Mouse (Mus musculus): ENCODE data around the gene Col28a1. TPM values are rescaled to one million over a fixed set of nuclear protein-coding genes. Genes with fewer than 3 reads are reported as not detected.

Col28a1 gene
- polyA plus RNA-seq (2015; fragmentation: Nextera tagmentation; extraction: Ambion mirVana): 1.2 and 1.4 TPM in 2 replicates

DNA sequence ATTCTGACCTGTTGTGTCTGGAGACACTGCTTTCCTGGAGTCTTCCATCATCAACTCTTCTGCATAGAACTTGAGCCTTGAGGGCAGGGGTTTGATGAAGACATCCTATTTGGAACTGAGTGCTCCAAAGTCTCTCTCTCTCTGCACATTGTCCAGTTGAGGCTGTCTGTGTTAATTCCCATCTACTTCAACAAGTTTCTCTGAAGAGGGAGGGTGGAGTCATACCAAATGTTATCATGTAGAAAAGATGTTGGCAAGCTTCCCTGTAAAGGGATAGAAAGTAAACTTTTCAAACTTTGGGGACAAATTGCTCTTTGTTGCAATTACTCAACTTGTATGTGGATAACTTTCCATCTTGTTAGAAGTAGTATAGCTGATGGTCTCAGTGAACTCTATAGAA is at the start of gene Col28a1:
TSS of gene Col28a1 (minus strand) at position 101 of the 400 bp plus-strand sequence.
- Histone ChIP-seq H3K4me3 (ENCODE audit: low read depth, low read length) (no peak within 1 kb of the TSS), H3K4me1 (replicated peaks; ENCODE audit: control insufficient read depth, insufficient read depth) (no peaks in the 10 kb centered on the region), H3K9ac (ENCODE audit: low read length) (no peak within 1 kb of the TSS), H3K36me3 (ENCODE audit: control insufficient read depth, insufficient read depth, low read length) (no peaks in the 10 kb centered on the region), H3K9me3 (ENCODE audit: control insufficient read depth, low read length) (no peaks in the 10 kb centered on the region), H3K4me2 (replicated peaks; ENCODE audit: low read depth) (no peak within 1 kb of the TSS), H3K27me3 (ENCODE audit: control insufficient read depth, insufficient read depth, low read length) (no peaks in the 10 kb centered on the region), H3K27ac (replicated peaks) (no peak within 1 kb of the TSS)
- TF ChIP-seq CTCF (IDR thresholded peaks at IDR 0.05; ENCODE audit: low read depth): no peak
- TF ChIP-seq EP300 (optimal IDR thresholded peaks at IDR 0.05): no peak
- ATAC-seq (ENCODE audit: low FRiP score, low TSS enrichment): no peak
- no peak for DNase-seq (ENCODE audit: low spot score)

DNA sequence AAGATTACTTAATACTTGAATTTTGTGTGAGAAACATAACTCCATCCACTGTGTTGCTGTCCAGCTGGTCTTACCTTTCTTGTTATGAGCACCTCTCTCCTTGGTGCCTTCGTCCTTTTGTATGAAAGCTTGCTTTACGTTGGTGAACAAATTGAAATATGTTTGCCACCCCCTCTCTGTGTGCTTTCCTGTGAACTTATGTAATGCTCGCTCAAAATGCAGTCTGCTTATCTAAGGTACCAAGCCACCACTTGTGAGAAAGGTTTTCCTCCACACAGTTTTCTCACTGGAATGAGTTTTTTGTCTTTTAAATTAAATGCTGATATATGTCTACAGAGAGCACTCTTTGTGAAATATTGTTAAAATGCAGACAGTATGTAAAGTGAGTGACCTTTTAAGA is 36.2 kb upstream of the Col28a1 start:
- no peaks in the 10 kb centered on the region for H3K27me3 ChIP-seq (ENCODE audit: control insufficient read depth, insufficient read depth, low read length)
- no peak overlapping the region for H3K9ac ChIP-seq (ENCODE audit: low read length)
- TF ChIP-seq CTCF (IDR thresholded peaks at IDR 0.05; ENCODE audit: low read depth): no peak
- TF ChIP-seq EP300 (optimal IDR thresholded peaks at IDR 0.05): no peak
- H3K4me3 ChIP-seq (ENCODE audit: low read depth, low read length): no peak overlapping the region
- no peak overlapping the region for H3K4me2 ChIP-seq (replicated peaks; ENCODE audit: low read depth)
- DNase-seq (ENCODE audit: low spot score): no peak
- 82% methylated on average over 3 of the region's 3 CpGs for WGBS
- no peaks in the 10 kb centered on the region for H3K4me1 ChIP-seq (replicated peaks; ENCODE audit: control insufficient read depth, insufficient read depth)
- H3K27ac ChIP-seq (replicated peaks): no peak overlapping the region
- H3K36me3 ChIP-seq (ENCODE audit: control insufficient read depth, insufficient read depth, low read length): peaks cover 5% of the 10 kb centered on the region
- ATAC-seq (ENCODE audit: low FRiP score, low TSS enrichment): no peak
- no peaks in the 10 kb centered on the region for H3K9me3 ChIP-seq (ENCODE audit: control insufficient read depth, low read length)

DNA sequence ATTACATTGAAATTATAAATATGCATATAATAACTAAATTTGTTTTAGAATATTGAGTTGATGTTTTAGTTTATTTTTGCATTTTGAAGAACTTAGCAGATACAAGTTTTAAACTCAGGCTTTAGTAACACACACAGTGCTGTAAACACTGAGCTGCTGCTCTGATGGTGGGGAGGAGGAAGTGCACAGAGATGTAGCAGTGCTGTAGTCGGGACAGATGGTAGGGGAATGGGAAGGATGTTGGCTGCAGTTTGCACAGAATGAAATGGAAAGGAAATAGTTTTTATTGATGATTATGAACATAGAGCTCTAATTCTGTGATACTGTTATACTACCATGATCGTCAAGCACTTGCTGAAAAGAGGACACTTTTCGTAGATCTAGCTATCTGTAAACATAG is 34.6 kb upstream of the Col28a1 start:
- DNase-seq (ENCODE audit: low spot score) (no peak), ATAC-seq (ENCODE audit: low FRiP score, low TSS enrichment) (no peak)
- H3K36me3 ChIP-seq (ENCODE audit: control insufficient read depth, insufficient read depth, low read length): peaks cover 3% of the 10 kb centered on the region
- H3K4me3 ChIP-seq (ENCODE audit: low read depth, low read length): no peak overlapping the region
- no peaks in the 10 kb centered on the region for H3K27me3 ChIP-seq (ENCODE audit: control insufficient read depth, insufficient read depth, low read length)
- no peak overlapping the region for H3K4me2 ChIP-seq (replicated peaks; ENCODE audit: low read depth)
- H3K27ac ChIP-seq (replicated peaks): no peak overlapping the region
- TF ChIP-seq CTCF (IDR thresholded peaks at IDR 0.05; ENCODE audit: low read depth) (no peak), EP300 (optimal IDR thresholded peaks at IDR 0.05) (no peak)
- 78% methylated on average over 3 of the region's 3 CpGs for WGBS
- H3K9ac ChIP-seq (ENCODE audit: low read length): no peak overlapping the region
- H3K9me3 ChIP-seq (ENCODE audit: control insufficient read depth, low read length): no peaks in the 10 kb centered on the region
- no peaks in the 10 kb centered on the region for H3K4me1 ChIP-seq (replicated peaks; ENCODE audit: control insufficient read depth, insufficient read depth)

DNA sequence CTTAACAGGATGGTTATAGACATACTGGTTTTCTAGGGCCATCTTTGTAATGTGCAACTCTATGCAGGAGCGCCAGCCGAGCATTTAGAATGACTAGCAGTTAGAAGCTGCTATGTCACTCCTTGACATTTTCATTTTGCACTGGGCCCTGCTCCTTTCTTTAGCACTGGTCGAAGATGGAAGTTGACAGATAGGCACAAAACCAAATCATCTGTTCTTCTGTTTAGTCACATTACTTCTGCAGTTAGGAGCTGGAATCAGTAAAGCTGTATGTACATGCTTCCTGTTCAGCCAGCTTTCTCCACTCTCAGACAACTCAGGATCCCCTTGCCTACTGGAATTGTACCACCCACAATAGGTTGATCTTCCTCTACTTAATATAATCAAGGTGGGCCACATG is 18.2 kb upstream of the Col28a1 start:
- Histone ChIP-seq H3K27me3 (ENCODE audit: control insufficient read depth, insufficient read depth, low read length) (no peaks in the 10 kb centered on the region), H3K4me1 (replicated peaks; ENCODE audit: control insufficient read depth, insufficient read depth) (no peaks in the 10 kb centered on the region), H3K9me3 (ENCODE audit: control insufficient read depth, low read length) (no peaks in the 10 kb centered on the region), H3K4me3 (ENCODE audit: low read depth, low read length) (no peak overlapping the region), H3K9ac (ENCODE audit: low read length) (no peak overlapping the region), H3K4me2 (replicated peaks; ENCODE audit: low read depth) (no peak overlapping the region), H3K27ac (replicated peaks) (no peak overlapping the region), H3K36me3 (ENCODE audit: control insufficient read depth, insufficient read depth, low read length) (no peaks in the 10 kb centered on the region)
- 93% methylated on average over 3 of the region's 3 CpGs for WGBS
- TF ChIP-seq EP300 (optimal IDR thresholded peaks at IDR 0.05) (no peak), CTCF (IDR thresholded peaks at IDR 0.05; ENCODE audit: low read depth) (no peak)
- DNase-seq (ENCODE audit: low spot score) (no peak), ATAC-seq (ENCODE audit: low FRiP score, low TSS enrichment) (no peak)

DNA sequence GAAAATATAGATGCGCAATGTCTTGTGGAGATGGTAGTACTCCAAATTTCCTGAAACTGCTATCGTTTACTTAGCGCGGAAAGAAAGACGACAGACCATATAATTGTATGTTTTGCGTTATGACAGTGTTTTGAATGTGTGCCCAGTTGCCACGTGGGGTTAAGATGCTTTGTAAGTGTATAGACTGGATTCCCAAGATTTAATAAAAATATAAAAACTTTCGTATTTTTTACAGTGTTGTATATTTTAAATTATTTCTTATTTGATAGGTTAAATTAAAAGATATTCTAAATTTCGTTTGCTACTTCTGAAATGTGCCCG is 17.4 kb upstream of the Col28a1 start:
- ATAC-seq (ENCODE audit: low FRiP score, low TSS enrichment): no peak
- WGBS: 10% methylated on average over 10 of the region's 10 CpGs

DNA sequence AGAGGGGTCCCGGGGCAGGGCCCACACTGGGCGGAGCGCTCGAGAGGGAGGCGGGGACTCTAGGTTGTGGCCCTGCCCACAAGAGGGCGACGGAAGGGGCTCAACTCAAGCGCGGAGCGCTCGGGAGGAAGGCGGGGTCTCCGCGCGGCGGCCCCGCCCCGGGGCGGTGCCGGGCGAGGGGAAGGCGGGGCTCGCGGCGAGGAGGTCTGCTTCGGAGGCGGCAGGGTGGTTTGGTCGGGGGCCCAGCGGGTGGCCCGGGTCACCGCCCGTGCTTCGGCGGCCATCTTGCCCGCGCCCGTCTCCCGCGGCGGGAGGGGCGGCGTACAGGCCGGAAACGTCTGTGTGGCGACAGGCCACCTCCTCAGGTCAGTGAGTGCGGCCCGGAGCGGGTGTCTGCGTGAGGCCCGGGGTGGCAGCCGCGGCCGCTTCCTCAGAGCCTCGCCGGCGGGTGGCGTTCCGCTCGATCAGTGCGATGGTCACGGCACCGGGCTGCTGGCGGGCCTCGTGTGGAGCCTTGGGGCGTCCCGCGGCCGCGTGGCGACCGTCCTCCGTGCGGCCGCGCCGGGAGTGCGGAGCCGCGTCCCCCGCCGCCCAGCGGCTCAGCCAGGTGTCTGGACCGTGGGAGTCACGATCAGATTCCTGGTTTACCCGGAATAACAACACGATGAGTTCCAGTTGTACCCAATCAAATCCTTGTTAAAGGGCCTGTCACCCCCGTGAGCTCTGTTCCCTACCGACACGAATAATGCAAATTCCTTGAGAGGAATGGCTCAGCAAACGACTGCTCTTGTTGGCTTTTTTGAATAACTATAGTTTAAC is 16.8 kb upstream of the Col28a1 start, which contains the start of gene Mios:
TSS of gene Mios (plus strand) at position 176 of the 819 bp plus-strand sequence.
- peak; percentile 97 for ATAC-seq (ENCODE audit: low FRiP score, low TSS enrichment)
- H3K9ac ChIP-seq (ENCODE audit: low read length): peak within 1 kb of the TSS; percentile 95
- no peaks in the 10 kb centered on the region for H3K4me1 ChIP-seq (replicated peaks; ENCODE audit: control insufficient read depth, insufficient read depth)
- no peak for TF ChIP-seq EP300 (optimal IDR thresholded peaks at IDR 0.05)
- peak; percentile 53; the same call in 1 of the 2 replicates for TF ChIP-seq CTCF (IDR thresholded peaks at IDR 0.05; ENCODE audit: low read depth)
- WGBS: under 1% methylated on average over 70 of the region's 90 CpGs
- peak within 1 kb of the TSS; percentile 96 for H3K27ac ChIP-seq (replicated peaks)
- peak; percentile 94 for DNase-seq (ENCODE audit: low spot score)
- H3K36me3 ChIP-seq (ENCODE audit: control insufficient read depth, insufficient read depth, low read length): no peaks in the 10 kb centered on the region
- no peaks in the 10 kb centered on the region for H3K27me3 ChIP-seq (ENCODE audit: control insufficient read depth, insufficient read depth, low read length)
- no peaks in the 10 kb centered on the region for H3K9me3 ChIP-seq (ENCODE audit: control insufficient read depth, low read length)
- peak within 1 kb of the TSS; percentile 81 for H3K4me3 ChIP-seq (ENCODE audit: low read depth, low read length)
- peak within 1 kb of the TSS; percentile 67 for H3K4me2 ChIP-seq (replicated peaks; ENCODE audit: low read depth)

More for the DNA sequence above, 17.4 kb upstream of the Col28a1 start:
- peak overlapping the region; percentile 95 for H3K9ac ChIP-seq (ENCODE audit: low read length)
- H3K4me3 ChIP-seq (ENCODE audit: low read depth, low read length): peak overlapping the region; percentile 81
- no peaks in the 10 kb centered on the region for H3K9me3 ChIP-seq (ENCODE audit: control insufficient read depth, low read length)
- no peak for TF ChIP-seq CTCF (IDR thresholded peaks at IDR 0.05; ENCODE audit: low read depth)
- TF ChIP-seq EP300 (optimal IDR thresholded peaks at IDR 0.05): no peak
- no peak for DNase-seq (ENCODE audit: low spot score)
- no peaks in the 10 kb centered on the region for H3K36me3 ChIP-seq (ENCODE audit: control insufficient read depth, insufficient read depth, low read length)
- no peaks in the 10 kb centered on the region for H3K4me1 ChIP-seq (replicated peaks; ENCODE audit: control insufficient read depth, insufficient read depth)
- H3K4me2 ChIP-seq (replicated peaks; ENCODE audit: low read depth): peak overlapping the region; percentile 67
- H3K27ac ChIP-seq (replicated peaks): peak overlapping the region; percentile 96
- no peaks in the 10 kb centered on the region for H3K27me3 ChIP-seq (ENCODE audit: control insufficient read depth, insufficient read depth, low read length)
